Mouse (Mus musculus) liver, embryonic 13.5 days (tissue): ENCODE measurements around the gene Nsl1. TPM values are rescaled to one million over a fixed set of nuclear protein-coding genes. Genes with fewer than 3 reads are reported as not detected.
"Not testable (repeated sequence)": the region's sequence is repeated elsewhere in the genome, so short reads cannot be mapped to it uniquely, and the experiment has no call there.

Experiments
- ATAC-seq: fragments of 200-750 bp; cut with Nextera tagmentation; 2 replicates; pipeline ENCODE4 v1.8.0; 2017; ENCODE audit warnings: low read depth, mild to moderate bottlenecking, moderate number of reproducible peaks, moderate library complexity
- DNase-seq: peaks from one replicate; pipeline ENCODE4 v3.0.0; 2022
- H3K27ac ChIP-seq: fragments of 300-500 bp; sonication (generic); 2 replicates; pipeline ENCODE4 v1.5.1; 2015; ENCODE audit warnings: moderate library complexity, mild to moderate bottlenecking, inconsistent platforms
- H3K27me3 ChIP-seq: fragments of 300-500 bp; sonication (generic); 2 replicates; pipeline ENCODE4 v1.6.1; 2015; ENCODE audit warnings: mild to moderate bottlenecking, inconsistent platforms
- H3K36me3 ChIP-seq: fragments of 300-500 bp; sonication (generic); 2 replicates; pipeline ENCODE4 v1.6.1; 2015; ENCODE audit warnings: mild to moderate bottlenecking, inconsistent platforms
- H3K4me1 ChIP-seq: fragments of 300-500 bp; sonication (generic); replicated peaks from 2 replicates; pipeline ENCODE4 v1.6.1; 2015; ENCODE audit warnings: inconsistent platforms
- H3K4me2 ChIP-seq: fragments of 300-500 bp; sonication (generic); 2 replicates; pipeline ENCODE4 v1.6.1; 2015; ENCODE audit warnings: inconsistent platforms, mild to moderate bottlenecking, moderate library complexity
- H3K4me3 ChIP-seq: fragments of 300-500 bp; sonication (generic); replicated peaks from 2 replicates; pipeline ENCODE4 v1.5.1; 2015; ENCODE audit warnings: mild to moderate bottlenecking, inconsistent platforms
- H3K9ac ChIP-seq: fragments of 300-500 bp; sonication (generic); 2 replicates; pipeline ENCODE4 v1.6.1; 2015; ENCODE audit warnings: mild to moderate bottlenecking, inconsistent platforms
- H3K9me3 ChIP-seq: fragments of 300-500 bp; sonication (generic); replicated peaks from 2 replicates; pipeline ENCODE4 v1.6.1; 2016; ENCODE audit warnings: inconsistent platforms
- WGBS: fragments of 180-500 bp; shearing (Covaris S2); methylation state at CpG from one replicate; pipeline ENCODE4 v1.1.7; 2015; ENCODE audit not compliant: insufficient replicate concordance; 5-methylcytosine and 5-hydroxymethylcytosine counted together
- polyA plus RNA-seq: library from polyadenylated mRNA; unstranded; fragments of >200 nt; fragmentation: Nextera tagmentation; extraction: Ambion mirVana; gene quantifications from 2 replicates; pipeline ENCODE4 v1.2.1, GENCODE M21; 2015

Nsl1 gene
- polyA plus RNA-seq: 16.7 and 18.1 TPM in 2 replicates

DNA sequence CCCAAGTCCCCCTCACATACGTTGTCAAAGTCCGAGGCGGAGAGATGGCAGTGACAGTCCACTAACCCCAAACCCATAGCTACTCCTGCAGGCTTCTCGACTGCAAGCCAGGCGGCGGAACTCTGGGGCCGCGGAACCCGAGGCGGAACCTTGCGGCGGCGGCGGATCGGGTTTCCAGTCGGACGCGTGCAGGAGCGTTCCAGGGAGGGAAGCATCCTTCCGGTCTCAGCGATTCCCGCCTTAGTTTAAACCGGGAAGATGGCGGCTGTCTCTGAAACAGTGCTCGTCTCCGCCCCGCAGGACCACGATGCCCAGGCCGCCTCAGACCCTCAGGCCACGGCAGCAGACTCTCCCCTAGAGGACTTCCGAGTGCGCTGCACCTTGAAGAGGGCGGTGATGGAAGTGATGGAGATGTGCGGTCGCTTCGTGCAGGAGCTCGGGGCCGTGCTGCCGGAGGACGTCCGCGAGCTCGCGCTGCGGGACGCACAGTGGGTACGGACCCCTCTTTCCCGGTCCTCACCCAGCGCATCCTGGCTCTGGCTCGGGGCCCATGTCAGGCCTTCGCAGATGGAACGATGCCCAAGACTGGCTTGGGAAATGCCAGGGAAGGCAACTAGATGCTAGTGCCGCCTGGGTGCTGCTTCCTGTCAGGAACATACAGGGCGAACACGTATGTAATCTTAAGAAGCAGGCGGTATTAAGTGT lies at the start of gene Nsl1, which contains the start of gene Tatdn3:
Gene Nsl1 (plus strand): TSS at position 232 of the 705 bp plus-strand sequence.
Gene Tatdn3 (minus strand): TSS at position 152 of the 705 bp plus-strand sequence.
- Histone ChIP-seq H3K4me2 (peak within 1 kb of the TSS; percentile 83), H3K27me3 (no peaks in the 10 kb centered on the region), H3K4me1 (peaks cover 38% of the 10 kb centered on the region), H3K9ac (peak within 1 kb of the TSS; percentile 94), H3K36me3 (peaks cover 32% of the 10 kb centered on the region), H3K27ac (peak within 1 kb of the TSS; percentile 86), H3K9me3 (no peaks in the 10 kb centered on the region), H3K4me3 (peak within 1 kb of the TSS; percentile 97)
- peak; percentile 89 for ATAC-seq
- WGBS: under 1% methylated on average over 56 of the region's 56 CpGs
- peak; percentile 85 for DNase-seq

DNA sequence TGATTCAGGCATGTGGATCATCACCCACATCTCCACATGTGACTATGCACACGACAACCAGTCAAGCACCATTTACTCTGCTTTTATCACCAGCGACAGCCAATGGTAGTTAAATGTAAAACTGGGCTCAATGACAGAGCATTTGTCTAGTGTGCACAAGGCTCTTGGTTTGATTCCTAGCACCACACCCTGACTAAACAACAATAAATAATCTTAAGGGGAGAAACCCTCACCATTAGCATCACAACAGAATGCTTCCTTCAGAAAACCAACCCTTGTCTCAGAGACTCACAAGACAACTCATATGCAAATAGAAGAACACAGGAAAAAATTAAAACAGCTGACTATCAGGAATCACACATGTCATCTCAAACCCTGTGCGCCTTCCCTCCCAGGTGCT lies 48.5 kb upstream of the Nsl1 start:
- DNase-seq (no peak), ATAC-seq (no peak)
- Histone ChIP-seq H3K9ac (no peak overlapping the region), H3K27me3 (no peaks in the 10 kb centered on the region), H3K4me1 (no peaks in the 10 kb centered on the region), H3K27ac (no peak overlapping the region), H3K4me3 (no peak overlapping the region), H3K9me3 (no peaks in the 10 kb centered on the region), H3K36me3 (peaks cover 41% of the 10 kb centered on the region), H3K4me2 (no peak overlapping the region)
- 81% methylated on average over 3 of the region's 3 CpGs for WGBS

DNA sequence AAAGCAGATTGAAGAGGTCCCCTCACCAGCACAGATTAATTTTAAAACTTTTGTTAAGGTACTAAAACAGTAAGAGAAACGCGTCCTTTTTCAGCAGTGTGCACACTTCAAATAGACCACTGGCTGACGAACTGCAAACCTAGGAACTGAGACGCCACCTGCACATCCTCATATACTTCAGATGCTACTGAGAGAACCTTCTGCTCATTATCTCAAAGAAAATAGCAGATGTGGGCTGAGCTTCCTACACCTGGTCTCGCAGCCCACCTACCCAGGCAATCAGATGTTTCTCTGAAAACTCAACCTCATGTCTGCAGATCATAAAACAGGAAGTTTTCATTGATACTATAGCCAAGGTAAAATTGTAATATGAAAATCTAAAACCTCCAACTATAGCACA lies 43.0 kb upstream of the Nsl1 start:
- Histone ChIP-seq H3K9me3 (no peaks in the 10 kb centered on the region), H3K4me1 (peaks cover 5% of the 10 kb centered on the region), H3K27me3 (no peaks in the 10 kb centered on the region), H3K9ac (no peak overlapping the region), H3K27ac (no peak overlapping the region), H3K36me3 (peaks cover 16% of the 10 kb centered on the region), H3K4me2 (no peak overlapping the region), H3K4me3 (no peak overlapping the region)
- no peak for DNase-seq
- WGBS: 87% methylated on average over 5 of the region's 5 CpGs
- ATAC-seq: no peak

DNA sequence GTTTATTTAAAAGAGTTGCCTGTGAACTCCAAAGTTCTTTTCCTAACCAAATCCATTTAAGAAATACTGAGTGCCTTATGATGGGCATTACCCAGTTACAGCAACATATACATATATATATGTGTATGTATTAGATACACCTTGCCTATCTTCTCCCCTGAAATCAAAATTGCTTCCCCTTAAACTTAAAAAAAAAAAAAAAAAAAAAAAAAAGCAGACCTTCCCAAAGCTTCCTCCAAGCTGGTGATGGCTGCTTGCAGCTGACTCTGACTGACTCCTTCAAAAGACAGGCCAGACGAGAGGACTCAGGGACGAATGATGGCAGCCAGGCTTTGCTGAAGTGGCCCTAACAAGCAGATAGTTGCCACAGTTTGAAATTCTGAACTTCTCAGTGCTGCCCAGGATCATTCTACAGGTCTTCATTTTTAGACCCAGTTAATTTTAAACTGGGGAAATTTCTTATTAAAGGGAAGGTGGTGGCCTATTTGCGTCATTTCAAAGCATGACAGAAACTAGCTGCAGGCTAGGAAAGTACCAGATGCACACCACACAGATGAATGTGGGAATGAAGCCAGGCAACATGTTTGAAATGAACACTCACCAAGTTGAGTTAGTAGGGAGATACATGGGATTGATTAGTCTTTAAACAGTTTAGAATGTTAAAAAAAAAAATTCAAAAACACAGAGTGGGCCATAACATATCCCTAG lies 42.4 kb upstream of the Nsl1 start:
- 81% methylated on average over 3 of the region's 3 CpGs for WGBS
- ATAC-seq (no peak), DNase-seq (no peak)
- Histone ChIP-seq H3K4me3 (no peak overlapping the region), H3K4me2 (no peak overlapping the region), H3K36me3 (peaks cover 13% of the 10 kb centered on the region), H3K4me1 (peaks cover 11% of the 10 kb centered on the region), H3K9ac (no peak overlapping the region), H3K27me3 (no peaks in the 10 kb centered on the region), H3K9me3 (no peaks in the 10 kb centered on the region), H3K27ac (no peak overlapping the region)

DNA sequence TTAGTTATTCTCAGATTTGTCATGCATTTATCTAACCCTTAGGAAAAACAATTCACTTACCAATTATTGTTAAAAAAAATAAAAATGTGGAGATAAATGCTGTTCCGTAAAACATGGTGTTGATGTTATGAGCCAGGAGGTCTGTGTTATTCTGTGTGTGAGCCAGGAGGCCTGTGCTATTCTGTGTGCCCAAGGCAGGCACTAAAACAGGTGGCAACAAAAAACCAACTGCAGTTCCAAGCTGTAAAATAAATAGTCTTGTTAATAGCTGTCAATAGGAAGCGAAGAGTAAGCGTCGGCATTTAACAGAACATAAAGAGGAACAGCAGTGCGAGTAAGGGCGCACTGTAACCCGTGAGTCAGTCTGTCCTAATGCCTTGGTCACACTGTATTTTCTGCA lies 41.8 kb upstream of the Nsl1 start:
- peaks cover 12% of the 10 kb centered on the region for H3K36me3 ChIP-seq
- H3K4me2 ChIP-seq: no peak overlapping the region
- H3K9ac ChIP-seq: no peak overlapping the region
- H3K27ac ChIP-seq: no peak overlapping the region
- no peak overlapping the region for H3K4me3 ChIP-seq
- ATAC-seq: no peak
- H3K27me3 ChIP-seq: no peaks in the 10 kb centered on the region
- peaks cover 12% of the 10 kb centered on the region for H3K4me1 ChIP-seq
- no peak for DNase-seq
- WGBS: 85% methylated on average over 7 of the region's 7 CpGs
- no peaks in the 10 kb centered on the region for H3K9me3 ChIP-seq

DNA sequence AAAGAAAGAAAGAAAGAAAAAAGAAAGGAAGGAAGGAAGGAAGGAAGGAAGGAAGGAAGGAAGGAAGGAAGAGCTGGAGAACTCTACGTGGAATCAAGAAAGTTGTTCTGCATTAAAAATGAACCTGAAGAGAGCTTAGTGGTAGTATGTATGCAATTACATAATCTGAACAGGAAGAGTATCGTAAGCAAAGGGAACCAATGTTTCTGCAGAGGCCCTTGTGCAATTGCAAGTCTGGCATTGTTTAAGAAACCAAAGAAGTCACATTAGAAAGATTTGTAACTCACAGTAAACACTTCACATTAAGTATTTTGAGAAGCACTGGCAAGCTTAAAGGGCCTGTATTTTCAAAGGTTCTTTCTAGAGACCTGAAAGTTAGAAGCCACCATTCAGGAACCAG lies 39.7 kb upstream of the Nsl1 start:
- Histone ChIP-seq H3K4me1 (peaks cover 21% of the 10 kb centered on the region), H3K27ac (no peak overlapping the region), H3K36me3 (peaks cover 12% of the 10 kb centered on the region), H3K4me2 (no peak overlapping the region), H3K9me3 (no peaks in the 10 kb centered on the region), H3K4me3 (no peak overlapping the region), H3K27me3 (no peaks in the 10 kb centered on the region), H3K9ac (no peak overlapping the region)
- 73% methylated on average over 2 of the region's 2 CpGs for WGBS
- no peak for DNase-seq
- ATAC-seq: no peak

DNA sequence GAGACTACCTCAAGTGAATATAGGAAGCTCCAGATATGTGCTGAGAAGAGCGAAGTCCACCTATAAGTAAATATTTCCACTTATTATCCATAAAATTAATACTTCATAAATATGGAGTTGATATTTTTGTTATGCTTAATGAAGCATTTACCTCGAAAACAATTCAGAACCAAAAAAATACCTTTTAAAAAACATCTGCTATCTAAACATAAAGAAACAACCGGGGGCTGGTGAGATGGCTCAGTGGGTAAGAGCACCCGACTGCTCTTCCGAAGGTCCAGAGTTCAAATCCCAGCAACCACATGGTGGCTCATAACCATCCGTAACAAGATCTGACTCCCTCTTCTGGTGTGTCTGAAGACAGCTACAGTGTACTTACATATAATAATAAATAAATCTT lies 39.0 kb upstream of the Nsl1 start:
- not testable (repeated sequence) for H3K9ac ChIP-seq, H3K9me3 ChIP-seq, H3K4me2 ChIP-seq, H3K27ac ChIP-seq, H3K4me3 ChIP-seq, H3K27me3 ChIP-seq, DNase-seq, ATAC-seq
- H3K36me3 ChIP-seq: peaks cover 12% of the 10 kb centered on the region
- peaks cover 21% of the 10 kb centered on the region for H3K4me1 ChIP-seq
- 86% methylated on average over 6 of the region's 6 CpGs for WGBS

DNA sequence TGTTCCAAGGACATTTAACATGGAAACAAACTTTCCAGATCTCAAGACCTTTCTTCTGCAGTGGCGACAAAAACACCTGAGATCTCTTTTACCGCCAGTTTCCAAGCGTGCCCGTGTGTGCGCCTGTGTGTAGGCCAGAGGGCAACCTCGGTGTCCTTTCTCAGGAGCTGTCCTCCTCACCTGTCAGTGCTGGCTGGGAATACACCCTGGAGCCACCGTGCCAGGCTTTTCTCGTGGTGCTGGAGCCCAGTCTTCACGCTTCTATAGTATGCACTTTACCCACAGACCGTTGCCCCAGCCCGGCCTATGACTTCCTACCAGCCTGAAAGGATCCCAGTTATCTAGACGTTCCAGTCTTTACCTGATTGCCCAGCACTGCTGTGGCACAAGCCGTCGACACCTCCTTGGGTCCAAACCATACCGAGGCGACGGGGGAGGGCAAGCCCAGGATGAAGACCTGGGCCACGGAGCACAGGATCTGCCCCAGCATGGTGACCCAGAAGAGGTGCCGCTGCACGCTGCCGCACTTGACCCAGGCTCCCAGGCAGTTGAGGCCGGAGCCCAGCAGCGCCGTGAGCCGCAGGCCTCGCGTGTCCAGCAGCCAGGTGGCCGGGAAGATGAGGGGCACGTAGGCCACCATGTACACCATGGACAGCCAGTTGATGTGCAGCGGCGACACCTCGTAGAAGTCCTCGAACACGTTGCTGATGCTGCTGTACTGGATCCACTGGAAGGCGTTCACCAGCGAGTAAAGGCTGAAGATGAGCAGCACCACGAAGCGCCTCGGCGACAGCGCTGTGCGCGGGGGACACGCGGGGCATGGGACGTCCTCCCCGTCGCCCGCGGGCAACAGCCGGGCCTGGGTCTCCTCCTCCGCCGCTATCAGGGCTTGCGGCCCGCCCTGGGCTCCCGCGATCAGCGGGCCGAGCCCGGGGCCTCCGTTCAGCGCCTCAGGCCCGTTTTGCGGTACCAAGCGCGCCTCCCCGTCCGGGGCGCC lies 37.5 kb upstream of the Nsl1 start:
- Histone ChIP-seq H3K4me1 (peaks cover 21% of the 10 kb centered on the region), H3K27me3 (no peaks in the 10 kb centered on the region), H3K4me3 (peak overlapping the region; percentile 79), H3K36me3 (peaks cover 8% of the 10 kb centered on the region), H3K9ac (peak overlapping the region; percentile 89), H3K27ac (peak overlapping the region; percentile 85), H3K4me2 (peak overlapping the region; percentile 99), H3K9me3 (no peaks in the 10 kb centered on the region)
- peak; percentile 47 for ATAC-seq
- WGBS: 4% methylated on average over 69 of the region's 69 CpGs
- peak; percentile 33 for DNase-seq

DNA sequence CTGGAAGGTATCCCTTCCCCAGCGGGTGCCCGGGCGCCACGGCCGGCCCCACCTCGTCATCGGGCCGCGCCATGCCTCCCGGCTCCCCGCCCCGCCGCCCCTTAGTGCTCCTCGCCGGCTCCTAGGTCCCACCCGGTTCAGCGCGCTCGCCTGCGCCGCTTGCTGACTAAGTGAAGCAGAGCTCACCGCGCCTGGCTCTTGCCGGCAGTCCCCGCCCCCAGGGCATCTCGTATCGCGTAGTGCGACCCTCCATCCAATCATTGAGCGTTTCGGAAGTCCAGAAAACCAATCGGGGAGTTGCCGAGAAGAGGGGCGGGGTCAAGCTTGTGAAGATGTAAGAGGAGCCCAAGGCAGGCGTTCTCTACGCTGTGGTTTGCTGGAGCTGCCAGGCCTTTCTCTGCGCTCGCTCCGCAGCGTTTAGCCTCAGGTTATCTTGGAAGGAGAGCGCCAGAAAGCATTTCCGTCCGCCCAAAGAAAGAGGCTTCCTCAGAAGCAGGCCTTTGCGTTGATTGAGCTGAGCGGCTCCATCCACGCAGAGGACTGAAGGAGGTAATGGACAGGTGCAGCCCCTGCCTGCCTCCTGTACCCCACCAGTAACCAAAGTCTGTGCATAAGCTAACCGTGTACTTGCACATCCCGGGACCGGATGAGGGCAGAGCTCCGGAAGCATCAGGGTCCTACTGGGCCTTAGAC lies 36.6 kb upstream of the Nsl1 start, which contains the start of gene Flvcr1:
Gene Flvcr1 (minus strand): TSS at position 138 of the 693 bp plus-strand sequence.
- Histone ChIP-seq H3K9ac (peak within 1 kb of the TSS; percentile 89), H3K36me3 (peaks cover 8% of the 10 kb centered on the region)
- WGBS: 0% methylated on average over 47 of the region's 50 CpGs

DNA sequence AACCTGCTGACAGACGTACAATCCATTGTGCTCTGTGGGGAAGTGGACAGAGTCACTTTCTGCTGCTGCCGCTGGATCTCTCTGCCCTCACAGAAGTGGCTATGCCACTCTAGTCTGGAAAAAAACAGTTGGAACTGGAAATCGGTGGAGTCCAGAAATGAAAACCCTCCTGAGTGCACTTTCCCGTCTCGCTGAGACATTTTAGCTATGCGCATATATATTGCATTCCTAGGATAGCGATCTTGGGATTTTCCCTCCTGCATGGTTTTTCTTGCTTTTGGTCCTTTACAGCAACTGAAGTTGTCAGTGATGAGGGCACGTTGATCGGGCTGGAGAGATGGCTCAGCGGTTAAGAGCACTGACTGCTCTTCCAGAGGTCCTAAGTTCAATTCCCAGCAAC lies 32.6 kb upstream of the Nsl1 start:
- WGBS: 67% methylated on average over 10 of the region's 10 CpGs
- Histone ChIP-seq H3K27ac (no peak overlapping the region), H3K27me3 (no peaks in the 10 kb centered on the region), H3K4me3 (no peak overlapping the region), H3K4me2 (no peak overlapping the region), H3K9me3 (no peaks in the 10 kb centered on the region), H3K4me1 (peaks cover 12% of the 10 kb centered on the region), H3K36me3 (no peaks in the 10 kb centered on the region), H3K9ac (no peak overlapping the region)
- ATAC-seq (no peak), DNase-seq (no peak)

More for the DNA sequence above, 36.6 kb upstream of the Nsl1 start, which contains the start of gene Flvcr1:
- DNase-seq (peak; percentile 98), ATAC-seq (peak; percentile 99)
- Histone ChIP-seq H3K4me2 (peak within 1 kb of the TSS; percentile 99), H3K4me1 (peaks cover 21% of the 10 kb centered on the region), H3K27me3 (no peaks in the 10 kb centered on the region), H3K4me3 (peak within 1 kb of the TSS; percentile 79), H3K9me3 (no peaks in the 10 kb centered on the region), H3K27ac (peak within 1 kb of the TSS; percentile 85)
